Mouse (Mus musculus) MEL (cell line): ENCODE results near the gene Scnn1a.

Source experiments
- CHD1 ChIP-seq: IDR thresholded peaks from 2 replicates; pipeline ENCODE4 v1.6.1; 2012; ENCODE audit warnings: low read depth, mild to moderate bottlenecking, inconsistent platforms, low read length, improper control_type of control experiment
- GATA1 ChIP-seq: IDR thresholded peaks from 2 replicates; pipeline ENCODE4 v1.6.1; 2011; ENCODE audit warnings: low read depth, low read length, improper control_type of control experiment
- MEF2A ChIP-seq: IDR thresholded peaks from 2 replicates; pipeline ENCODE4 v1.6.1; 2014; ENCODE audit warnings: low read depth, mild to moderate bottlenecking, inconsistent platforms, low read length, improper control_type of control experiment; ENCODE audit not compliant: poor library complexity, insufficient replicate concordance, severe bottlenecking; ENCODE audit errors: extremely low read depth
- USF2 ChIP-seq, 2 experiments: IDR thresholded peaks; 2 replicates each; pipeline ENCODE4 v1.6.1; 2011 to 2012; ENCODE audit warnings: improper control_type of control experiment in 2 of 2, low read length in 2 of 2, borderline replicate concordance in 1 of 2, inconsistent platforms in 1 of 2, low read depth in 1 of 2, mild to moderate bottlenecking in 1 of 2; ENCODE audit not compliant: insufficient read depth in 1 of 2

- TF ChIP-seq CHD1 (no peak), USF2 (IDR thresholded peaks at IDR 0.05; ENCODE audit: borderline replicate concordance in 1 of 2, insufficient read depth in 1 of 2, low read depth in 1 of 2, low read length in 2 of 2) (no peak), GATA1 (no peak), MEF2A (no peak)
Observed at GRCm38 (mm10) chr6:125325337-125325736, 4.9 kb downstream of the Scnn1a start.
